Mouse (Mus musculus): ENCODE measurements around the gene Tigd2.

Gene Tigd2

DNA sequence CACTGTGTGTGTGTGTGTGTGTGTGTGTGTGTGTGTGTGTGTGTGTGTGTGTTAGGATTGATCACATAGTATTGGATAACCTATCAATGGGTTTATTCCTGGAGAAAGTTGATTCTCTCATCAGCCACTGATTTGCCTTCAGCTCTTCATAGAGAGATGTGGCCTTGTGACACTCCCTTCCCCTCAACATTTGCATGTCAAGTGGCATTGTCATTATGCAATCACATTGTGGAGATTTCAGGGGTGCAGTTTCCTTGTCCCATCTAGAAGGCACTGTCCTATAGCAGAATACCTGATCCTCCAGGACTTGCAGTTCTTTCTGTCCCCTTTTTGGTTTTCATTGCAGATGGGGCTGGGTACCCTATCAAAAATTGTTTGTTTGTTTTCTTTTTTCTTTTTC lies 41.9 kb downstream of the Tigd2 start:
- no peak for DNase-seq (ENCODE audit: inconsistent age in 2 of 2, low spot score in 1 of 2)

DNA sequence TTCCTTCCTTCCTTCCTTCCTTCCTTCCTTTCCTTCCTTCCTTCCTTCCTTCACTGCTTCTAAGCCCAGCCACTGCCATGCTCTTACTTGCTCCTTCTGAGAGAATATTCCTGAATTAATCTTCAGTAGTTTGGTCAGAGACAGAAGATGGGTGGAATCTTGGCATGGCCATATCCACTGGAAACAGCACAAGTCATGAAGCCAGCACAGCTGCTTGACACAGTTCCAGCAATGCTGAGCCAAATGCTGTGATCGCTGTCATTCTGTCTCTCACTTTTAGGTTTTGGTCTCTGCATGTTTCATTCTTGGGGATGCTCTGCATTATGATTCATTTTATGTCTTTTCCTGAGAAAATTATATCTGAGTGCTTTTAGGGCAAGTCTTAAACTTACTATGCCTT lies 47.2 kb downstream of the Tigd2 start:
- DNase-seq (ENCODE audit: inconsistent age in 2 of 2, low spot score in 1 of 2): no peak
